In the genomic region with DNA sequence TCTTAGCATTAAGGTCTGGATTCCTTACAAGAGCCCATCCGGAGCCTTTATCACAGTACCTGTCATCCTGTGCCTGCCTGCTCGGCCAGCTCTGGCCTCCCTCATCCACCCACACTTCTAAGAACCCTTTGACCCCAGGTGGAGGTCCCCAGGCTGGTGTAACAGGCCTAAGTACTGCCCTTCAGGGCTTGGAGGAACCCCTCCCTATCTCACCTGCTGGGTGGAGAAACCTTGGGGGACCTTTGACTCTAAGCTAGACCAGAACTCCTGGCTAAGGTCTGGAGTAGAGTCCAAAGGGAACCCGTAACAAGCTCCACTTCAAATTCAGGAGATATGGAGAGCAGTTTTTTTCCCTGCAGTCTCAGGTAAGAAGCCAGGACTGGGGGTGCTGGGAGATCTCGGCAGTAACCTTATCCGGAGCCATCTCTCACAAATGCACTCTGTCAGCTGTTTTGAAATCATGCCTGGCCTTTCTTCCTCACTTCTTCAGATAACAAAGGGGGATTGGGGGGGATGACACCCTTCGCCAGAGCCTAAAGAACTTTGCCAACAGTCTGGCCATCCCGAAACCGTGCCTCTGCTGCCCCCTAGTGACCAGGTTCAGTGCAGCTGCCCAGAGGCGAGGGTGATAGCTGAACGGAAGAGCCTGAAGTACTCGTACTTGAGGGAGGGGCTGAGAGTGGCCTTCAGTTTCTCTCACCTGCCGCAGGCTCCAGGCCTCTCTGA, we compare ENCODE assay signal across 1 mouse cellular context.
TF ChIP-seq lines count a peak whose summit lies in the region.

No protein-coding gene starts in this region.

TF ChIP-seq in MEL, 35 proteins besides CTCF, POLR2A, EP300 and RAD21 (continued from another document):
- no peak for TF ChIP-seq E2F4 (IDR thresholded peaks at IDR 0.05; ENCODE audit: borderline replicate concordance, low read depth, low read length)
- 0 out of 2 replicates have a peak, but pooled peaks have one; percentile 53 for TF ChIP-seq ELF1 (IDR thresholded peaks at IDR 0.05; ENCODE audit: low read depth, low read length)
- peak; percentile 65; the same call in 1 of the 2 replicates for TF ChIP-seq ETS1 (IDR thresholded peaks at IDR 0.05; ENCODE audit: low read depth, low read length)
- peak; percentile 52; the same call in 1 of the 2 replicates for TF ChIP-seq SIN3A (IDR thresholded peaks at IDR 0.05; ENCODE audit: low read length)
- no peak for TF ChIP-seq ZNF384 (IDR thresholded peaks at IDR 0.05; ENCODE audit: low read depth, low read length)
- TF ChIP-seq RCOR1 (IDR thresholded peaks at IDR 0.05; ENCODE audit: low read depth, low read length) = 0 out of 2 replicates have a peak, but pooled peaks have one; percentile 28
